Mouse (Mus musculus) heart, adult 2 months (tissue): ENCODE data around the gene Plekha5. TPM values are rescaled to one million over a fixed set of nuclear protein-coding genes. Genes with fewer than 3 reads are reported as not detected.

Experiments
- DNase-seq, 2 experiments: peaks; one replicate each; pipeline ENCODE4 v3.0.0; 2021
- H3K27ac ChIP-seq: fragments of 200-600 bp; 2 replicates; pipeline ENCODE4 v1.8.1; 2022
- H3K27me3 ChIP-seq: fragments of 200-500 bp; 2 replicates; pipeline ENCODE4 v1.6.1; 2012; ENCODE audit warnings: mild to moderate bottlenecking, low read length, inconsistent platforms, mixed read lengths; ENCODE audit not compliant: control insufficient read depth, insufficient read depth
- H3K36me3 ChIP-seq: fragments of 200-500 bp; 2 replicates; pipeline ENCODE4 v1.6.1; 2012; ENCODE audit warnings: low read length, inconsistent platforms; ENCODE audit not compliant: control insufficient read depth, insufficient read depth
- H3K4me1 ChIP-seq: fragments of 200-500 bp; 2 replicates; pipeline ENCODE4 v1.6.1; 2011; ENCODE audit warnings: low read length; ENCODE audit not compliant: control insufficient read depth, insufficient read depth
- H3K4me3 ChIP-seq: fragments of 200-600 bp; 2 replicates; pipeline ENCODE4 v1.8.1; 2022
- H3K79me2 ChIP-seq: fragments of 200-500 bp; replicated peaks from 2 replicates; pipeline ENCODE4 v1.6.1; 2012; ENCODE audit warnings: mild to moderate bottlenecking, inconsistent platforms, low read length, moderate library complexity, mixed read lengths; ENCODE audit not compliant: control insufficient read depth, insufficient read depth
- H3K9ac ChIP-seq: fragments of 200-500 bp; 2 replicates; pipeline ENCODE4 v1.6.1; 2012; ENCODE audit warnings: low read depth, mild to moderate bottlenecking, control low read depth, inconsistent platforms, low read length, mixed read lengths
- CTCF ChIP-seq: fragments of 200-600 bp; IDR thresholded peaks from 2 replicates; pipeline ENCODE4 v1.8.1; 2022; ENCODE audit warnings: antibody characterized with exemption, mild to moderate bottlenecking, moderate library complexity
- EP300 ChIP-seq: fragments of 200-500 bp; IDR thresholded peaks from 2 replicates; pipeline ENCODE4 v1.6.1; 2011; ENCODE audit warnings: low read depth, low read length, control low read depth; ENCODE audit not compliant: insufficient read depth
- POLR2A ChIP-seq: fragments of 200-500 bp; IDR thresholded peaks from 2 replicates; pipeline ENCODE4 v1.6.1; 2011; ENCODE audit warnings: mild to moderate bottlenecking, low read depth, low read length, control low read depth; ENCODE audit not compliant: insufficient read depth
- WGBS: fragments of 180-500 bp; shearing (Covaris S2); methylation state at CpG from one replicate; pipeline ENCODE4 v1.1.7; 2018; 5-methylcytosine and 5-hydroxymethylcytosine counted together
- intact Hi-C: fragments of 180-260 bp; cut with DNase I; formaldehyde crosslinking; loops from one replicate; pipeline ENCODE4 v1.15.1; 2025
- polyA plus RNA-seq: library from polyadenylated mRNA; depleted of rRNA; stranded (reverse); fragments of >200 nt; gene quantifications from 2 replicates; pipeline ENCODE4 v1.2.3, GENCODE M21; 2012
- total RNA-seq, 2 experiments: library from RNA; stranded (reverse); gene quantifications; 2 replicates each; pipeline ENCODE4 v1.2.3; 2021

The Plekha5 gene
- total and polyA plus RNA-seq, 3 experiments, result 19.6 to 26.0 (median 24.9) TPM

GRCm38 (mm10) chr6:140622391-140623225 is 198.8 kb downstream of the Plekha5 start, which contains the start of gene Aebp2:
Gene Aebp2, plus strand, starts transcription at chr6:140622663.
- TF ChIP-seq POLR2A, result no peak
- no peak for TF ChIP-seq EP300
- TF ChIP-seq CTCF, result no peak
- Histone ChIP-seq H3K27me3 (no peaks in the 10 kb centered on the region), H3K27ac (peak within 1 kb of the TSS; percentile 94), H3K9ac (peak within 1 kb of the TSS; percentile 99), H3K36me3 (peaks cover 4% of the 10 kb centered on the region; the same call in 1 of the 2 replicates), H3K4me1 (peaks cover 6% of the 10 kb centered on the region), H3K79me2 (peaks cover 6% of the 10 kb centered on the region), H3K4me3 (peak within 1 kb of the TSS; percentile 95)
- intact Hi-C loops, result loop anchor here (5.0 kb wide), 1 partner anchor 105 kb away; no protein-coding TSS in a partner anchor
- WGBS, result 43% methylated on average over 30 of the region's 30 CpGs
- peak in 1 of 2 experiments; percentile 52 for DNase-seq

- DNase-seq, result peak; percentile 97
- Histone ChIP-seq H3K4me1 (peaks cover 6% of the 10 kb centered on the region), H3K27me3 (no peaks in the 10 kb centered on the region), H3K36me3 (peaks cover 4% of the 10 kb centered on the region; the same call in 1 of the 2 replicates), H3K4me3 (peak overlapping the region; percentile 95), H3K27ac (peak overlapping the region; percentile 94), H3K9ac (peak overlapping the region; percentile 99), H3K79me2 (peaks cover 6% of the 10 kb centered on the region)
- TF ChIP-seq CTCF (no peak), POLR2A (peak; percentile 42; the same call in 1 of the 2 replicates)
- intact Hi-C loops, result loop anchor here (5.0 kb wide), 1 partner anchor 106 kb away; no protein-coding TSS in a partner anchor
- WGBS, result under 1% methylated on average over 114 of the region's 117 CpGs
Measured at GRCm38 (mm10) chr6:140623226-140624095, 199.6 kb downstream of the Plekha5 start.

GRCm38 (mm10) chr6:140624096-140625051 is 200.5 kb downstream of the Plekha5 start:
- intact Hi-C loops, result loop anchor here (5.0 kb wide), 2 partner anchors 88 to 107 kb away; no protein-coding TSS in a partner anchor
- peaks cover 6% of the 10 kb centered on the region for H3K4me1 ChIP-seq
- H3K27me3 ChIP-seq, result no peaks in the 10 kb centered on the region
- peak; percentile 34 to 71 for DNase-seq
- H3K79me2 ChIP-seq, result peaks cover 6% of the 10 kb centered on the region
- no peak for TF ChIP-seq EP300
- no peak for TF ChIP-seq POLR2A
- H3K27ac ChIP-seq, result peak overlapping the region; percentile 94
- peak overlapping the region; percentile 99 for H3K9ac ChIP-seq
- peak overlapping the region; percentile 95 for H3K4me3 ChIP-seq
- H3K36me3 ChIP-seq, result peaks cover 4% of the 10 kb centered on the region; the same call in 1 of the 2 replicates
- 1% methylated on average over 80 of the region's 80 CpGs for WGBS

GRCm38 (mm10) chr6:140629176-140629859 is 205.5 kb downstream of the Plekha5 start:
- Histone ChIP-seq H3K27ac (no peak overlapping the region), H3K4me3 (no peak overlapping the region), H3K4me1 (peaks cover 9% of the 10 kb centered on the region), H3K9ac (no peak overlapping the region), H3K79me2 (peaks cover 9% of the 10 kb centered on the region), H3K36me3 (peaks cover 4% of the 10 kb centered on the region; the same call in 1 of the 2 replicates), H3K27me3 (no peaks in the 10 kb centered on the region)
- no peak for DNase-seq
- 81% methylated on average over 4 of the region's 4 CpGs for WGBS
- no peak for TF ChIP-seq EP300
- TF ChIP-seq CTCF, result no peak
- TF ChIP-seq POLR2A, result no peak
- intact Hi-C loops, result loop anchor here (5.0 kb wide), 1 partner anchor 83 kb away; no protein-coding TSS in a partner anchor

- no peak for TF ChIP-seq POLR2A
- no peak for TF ChIP-seq CTCF
- Histone ChIP-seq H3K27me3 (no peaks in the 10 kb centered on the region), H3K4me1 (peaks cover 9% of the 10 kb centered on the region), H3K27ac (no peak overlapping the region), H3K4me3 (no peak overlapping the region), H3K36me3 (peaks cover 6% of the 10 kb centered on the region), H3K9ac (no peak overlapping the region), H3K79me2 (peaks cover 9% of the 10 kb centered on the region)
- DNase-seq, result no peak
- intact Hi-C loops, result no loop called here
- 81% methylated on average over 4 of the region's 4 CpGs for WGBS
Measured at GRCm38 (mm10) chr6:140630306-140630705, 206.5 kb downstream of the Plekha5 start.
